Mouse (Mus musculus): ENCODE data around the gene Wbp1. TPM values are rescaled to one million over a fixed set of nuclear protein-coding genes. Genes with fewer than 3 reads are reported as not detected.

Wbp1 gene
- total and polyA plus RNA-seq, 3 experiments: 19.3 to 27.5 (median 24.1) TPM

GRCm38 (mm10) chr6:83136291-83136880 lies 15.0 kb upstream of the Wbp1 start:
- DNase-seq (ENCODE audit: extremely low read depth): no peak
- Histone ChIP-seq H3K79me2 (replicated peaks; ENCODE audit: control insufficient read depth, extremely low read depth, insufficient read depth, poor library complexity, severe bottlenecking) (no peaks in the 10 kb centered on the region), H3K9ac (ENCODE audit: insufficient read depth, low read depth) (no peak overlapping the region), H3K9me3 (replicated peaks; ENCODE audit: low read length) (no peaks in the 10 kb centered on the region), H3K27ac (ENCODE audit: insufficient read depth, low read depth) (no peak overlapping the region), H3K4me1 (ENCODE audit: control insufficient read depth in 1 of 2, insufficient read depth in 2 of 2) (peaks cover 7 to 31% of the 10 kb centered on the region in 2 experiments; a peak in 3 of 4 replicates), H3K4me2 (ENCODE audit: insufficient read depth, low read depth, poor library complexity, severe bottlenecking) (no peak overlapping the region), H3K4me3 (replicated peaks in 1 of 3; ENCODE audit: low read depth in 2 of 3, low read length in 2 of 3, poor library complexity in 1 of 3) (no peak overlapping the region), H3K27me3 (replicated peaks) (peaks cover 2% of the 10 kb centered on the region), H3K36me3 (replicated peaks in 1 of 2; ENCODE audit: control insufficient read depth in 1 of 2, insufficient read depth in 1 of 2, low read length in 1 of 2) (no peaks in the 10 kb centered on the region)
- dilution Hi-C loops (cut with MboI; ENCODE audit: extremely low pct_ligation_motif_present, extremely low pct_unique_long_range_greater_than_20kb, low sequenced_read_pairs): no loop called here
- TF ChIP-seq USF2 (conservative IDR thresholded peaks at IDR 0.05; ENCODE audit: low read depth, low read length) (no peak), ZC3H11A (IDR thresholded peaks at IDR 0.05; ENCODE audit: low read depth, low read length) (no peak), E2F4 (IDR thresholded peaks at IDR 0.05; ENCODE audit: insufficient replicate concordance, low read depth, low read length) (no peak), JUND (conservative IDR thresholded peaks at IDR 0.05; ENCODE audit: low read depth, low read length) (no peak), MEF2A (IDR thresholded peaks at IDR 0.05; ENCODE audit: borderline replicate concordance, low read depth, low read length) (no peak)
- in situ Hi-C loops (cut with MboI; ENCODE audit: low pct_ligation_motif_present, low pct_unique_long_range_greater_than_20kb, low sequenced_read_pairs): no loop called here

GRCm38 (mm10) chr6:83135571-83136161 lies 14.3 kb upstream of the Wbp1 start:
- DNase-seq (ENCODE audit: extremely low read depth): no peak
- Histone ChIP-seq H3K27ac (ENCODE audit: insufficient read depth, low read depth) (no peak overlapping the region), H3K36me3 (replicated peaks in 1 of 2; ENCODE audit: control insufficient read depth in 1 of 2, insufficient read depth in 1 of 2, low read length in 1 of 2) (no peaks in the 10 kb centered on the region), H3K9me3 (replicated peaks; ENCODE audit: low read length) (no peaks in the 10 kb centered on the region), H3K4me1 (ENCODE audit: control insufficient read depth in 1 of 2, insufficient read depth in 2 of 2) (peaks cover 7 to 31% of the 10 kb centered on the region in 2 experiments; a peak in 3 of 4 replicates), H3K4me2 (ENCODE audit: insufficient read depth, low read depth, poor library complexity, severe bottlenecking) (no peak overlapping the region), H3K9ac (ENCODE audit: insufficient read depth, low read depth) (no peak overlapping the region), H3K4me3 (replicated peaks in 1 of 3; ENCODE audit: low read depth in 2 of 3, low read length in 2 of 3, poor library complexity in 1 of 3) (no peak overlapping the region), H3K27me3 (replicated peaks) (peaks cover 2% of the 10 kb centered on the region), H3K79me2 (replicated peaks; ENCODE audit: control insufficient read depth, extremely low read depth, insufficient read depth, poor library complexity, severe bottlenecking) (no peaks in the 10 kb centered on the region)
- TF ChIP-seq GABPA (IDR thresholded peaks at IDR 0.05; ENCODE audit: insufficient replicate concordance, low read depth, low read length): no peak
- no peak for TF ChIP-seq ZNF384 (IDR thresholded peaks at IDR 0.05; ENCODE audit: low read depth, low read length)
- TF ChIP-seq USF2 (conservative IDR thresholded peaks at IDR 0.05; ENCODE audit: low read depth, low read length): no peak
- TF ChIP-seq ZMIZ1 (IDR thresholded peaks at IDR 0.05; ENCODE audit: low read depth, low read length): no peak
- no peak for TF ChIP-seq RCOR1 (conservative IDR thresholded peaks at IDR 0.05; ENCODE audit: low read depth, low read length)
- no peak for TF ChIP-seq ZC3H11A (IDR thresholded peaks at IDR 0.05; ENCODE audit: low read depth, low read length)
- TF ChIP-seq ETS1 (conservative IDR thresholded peaks at IDR 0.05; ENCODE audit: low read depth, low read length): no peak
- TF ChIP-seq EP300 (IDR thresholded peaks at IDR 0.05; ENCODE audit: low read length): no peak
- in situ Hi-C loops (cut with MboI; ENCODE audit: low pct_ligation_motif_present, low pct_unique_long_range_greater_than_20kb, low sequenced_read_pairs): no loop called here
- dilution Hi-C loops (cut with MboI; ENCODE audit: extremely low pct_ligation_motif_present, extremely low pct_unique_long_range_greater_than_20kb, low sequenced_read_pairs): no loop called here
